Mouse (Mus musculus): ENCODE measurements around the gene Sytl3.
"Not testable (repeated sequence)": the region's sequence is repeated elsewhere in the genome, so short reads cannot be mapped to it uniquely, and the experiment has no call there.

DNA sequence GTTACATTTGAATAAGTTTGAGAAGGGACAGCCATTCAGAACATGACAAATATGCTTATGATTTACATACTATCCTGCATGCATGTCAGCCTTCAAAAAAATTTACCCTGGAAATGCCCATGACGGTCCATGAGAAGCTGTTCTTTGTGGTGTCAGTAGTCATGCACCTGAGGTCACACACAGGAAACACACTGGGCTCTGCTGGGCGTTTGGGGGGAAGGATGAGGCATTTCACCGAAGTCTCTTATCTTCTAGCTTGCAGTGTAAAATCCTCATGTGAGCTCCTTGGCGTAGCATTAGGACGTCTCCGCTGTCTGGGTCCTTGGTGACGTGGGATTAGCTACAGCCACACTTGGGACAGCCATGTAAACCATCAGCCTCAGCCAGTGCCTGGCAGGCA, at the start of gene Sytl3:
- TF ChIP-seq CTCF (IDR thresholded peaks at IDR 0.05; ENCODE audit: borderline replicate concordance, extremely low read depth, insufficient read depth, insufficient read length); POLR2A (IDR thresholded peaks at IDR 0.05; ENCODE audit: borderline replicate concordance, extremely low read depth, insufficient read depth, insufficient read length, poor library complexity, severe bottlenecking): not testable (repeated sequence)

Data from brain, embryonic 14.5 days (tissue).